Mouse (Mus musculus): ENCODE measurements at regions not wholly inside any gene's neighbourhood (a gene's known extent, or its start where the extent isn't known, plus 50 kb on each side); places are given as distances from the start of the nearest gene placed in this dataset.
"Not testable (repeated sequence)": the region's sequence is repeated elsewhere in the genome, so short reads cannot be mapped to it uniquely, and the experiment has no call there.

- in situ Hi-C loops (cut with MboI, MseI), result not testable (repeated sequence)
Measured at GRCm38 (mm10) chr17:27287986-27288385, 83.7 kb upstream of the Lemd2 start.

DNA sequence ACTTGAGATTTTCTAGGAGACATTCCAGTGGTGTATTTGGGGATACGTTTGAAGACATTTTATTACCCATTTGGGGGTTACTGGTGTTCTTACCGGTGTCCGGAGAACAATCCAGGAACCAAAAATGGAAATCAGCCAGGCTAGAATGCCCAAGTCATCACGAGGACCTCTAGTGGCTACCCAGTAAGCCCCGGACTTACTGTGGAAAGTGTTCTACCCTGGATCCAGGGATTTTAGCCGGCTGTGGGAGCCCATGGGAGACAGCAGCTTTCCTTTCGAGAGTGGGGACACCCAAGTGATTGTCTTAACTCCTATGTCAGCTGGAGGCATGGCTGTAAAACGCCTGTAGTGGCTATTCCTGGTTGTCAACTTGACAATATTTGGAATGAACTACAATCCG lies 77.0 kb upstream of the Lemd2 start:
- in situ Hi-C loops (cut with MboI, MseI), result no loop called here

GRCm38 (mm10) chr17:27279491-27280288 lies 75.4 kb upstream of the Lemd2 start:
- in situ Hi-C loops (cut with MboI, MseI), result not testable (repeated sequence)

- in situ Hi-C loops (cut with MboI, MseI), result not testable (repeated sequence)
Measured at GRCm38 (mm10) chr17:27277786-27278185, 73.5 kb upstream of the Lemd2 start.

GRCm38 (mm10) chr17:27271756-27272155 lies 67.5 kb upstream of the Lemd2 start:
- in situ Hi-C loops (cut with MboI, MseI), result loop anchor here (25.0 kb wide), 1 partner anchor 1609 kb away; no protein-coding TSS in a partner anchor

DNA sequence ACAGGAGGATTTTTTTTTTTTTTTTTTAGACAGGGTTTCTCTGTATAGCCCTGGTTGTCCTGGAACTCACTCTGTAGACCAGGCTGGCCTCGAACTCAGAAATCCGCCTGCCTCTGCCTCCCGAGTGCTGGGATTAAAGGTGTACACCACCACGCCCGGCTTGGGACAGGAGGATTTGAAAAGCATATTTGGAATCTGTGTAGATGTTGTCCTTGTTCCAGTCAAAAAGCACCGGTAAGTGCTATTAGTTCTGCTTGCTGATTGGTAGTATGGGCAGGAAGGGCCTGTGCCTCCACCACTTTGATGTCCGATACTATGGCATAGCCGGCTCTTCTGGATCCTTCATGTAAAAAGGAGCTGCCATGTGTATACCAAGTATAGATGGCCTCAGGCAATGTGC lies 66.5 kb upstream of the Lemd2 start:
- in situ Hi-C loops (cut with MboI, MseI), result loop anchor here (25.0 kb wide), 1 partner anchor 1608 kb away; no protein-coding TSS in a partner anchor

DNA sequence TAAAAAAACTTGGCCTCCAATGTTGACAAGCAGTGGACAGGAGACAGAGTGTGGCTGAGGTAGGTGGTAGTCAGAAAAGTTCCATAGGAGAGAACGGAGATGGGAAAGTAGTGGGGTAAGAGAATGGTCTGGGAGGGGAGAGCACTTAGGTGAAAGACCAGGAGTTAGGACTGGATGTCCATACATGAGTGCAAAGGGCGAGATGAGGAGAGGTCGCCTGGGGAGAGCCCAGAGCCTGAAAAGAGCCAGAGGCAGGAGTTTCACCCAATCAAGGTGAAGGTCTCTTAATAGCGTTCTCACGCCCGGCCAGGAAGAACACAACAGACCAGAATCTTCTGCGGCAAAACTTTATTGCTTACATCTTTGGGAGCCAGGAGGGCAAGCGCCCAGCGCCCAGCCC lies 60.3 kb upstream of the Lemd2 start:
- in situ Hi-C loops (cut with MboI, MseI), result loop anchor here (25.0 kb wide), 1 partner anchor 1602 kb away; no protein-coding TSS in a partner anchor

DNA sequence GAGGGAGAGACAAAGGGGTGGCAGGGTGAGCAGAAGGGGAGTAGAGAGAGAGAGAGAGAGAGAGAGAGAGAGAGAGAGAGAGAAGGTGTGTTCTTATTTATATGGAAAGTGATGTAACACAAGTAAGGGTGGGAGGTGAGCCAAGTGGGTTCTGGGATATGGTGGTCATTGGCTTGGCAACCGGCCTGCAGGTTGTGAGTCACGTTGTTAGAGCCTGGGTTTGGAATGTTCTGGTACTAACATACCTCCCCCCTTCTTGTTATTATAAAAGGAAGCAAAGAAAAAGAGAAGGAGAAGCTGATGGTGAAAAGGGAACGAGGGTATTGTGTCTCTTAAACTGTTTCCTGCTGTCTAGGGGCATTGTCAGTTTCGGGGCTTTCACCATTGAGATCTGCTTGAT lies 58.3 kb upstream of the Lemd2 start:
- in situ Hi-C loops (cut with MboI, MseI), result loop anchor here (25.0 kb wide), 1 partner anchor 1600 kb away; no protein-coding TSS in a partner anchor

- in situ Hi-C loops (cut with MboI, MseI), result loop anchor here (25.0 kb wide), 1 partner anchor 1600 kb away; no protein-coding TSS in a partner anchor
Measured at GRCm38 (mm10) chr17:27261981-27262380, 57.7 kb upstream of the Lemd2 start.

DNA sequence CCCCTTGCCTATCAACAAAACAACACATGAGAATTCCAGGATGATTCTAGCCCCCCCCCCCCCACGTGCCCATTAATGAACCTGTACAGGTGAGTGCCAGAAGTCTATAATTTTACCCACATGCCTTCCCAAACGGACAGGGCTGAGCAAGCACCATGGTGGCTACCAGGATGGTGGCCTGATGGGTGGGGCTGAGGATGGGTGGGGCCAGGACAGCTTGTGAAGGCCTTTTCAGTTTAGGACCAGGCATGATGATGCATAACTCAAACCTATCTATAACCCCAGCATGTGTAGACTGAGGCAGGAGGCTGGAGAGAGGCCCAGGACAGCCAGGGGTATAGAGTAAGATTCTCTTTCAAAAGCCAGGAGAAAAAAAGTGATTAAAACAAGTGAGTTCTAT lies 57.0 kb upstream of the Lemd2 start:
- in situ Hi-C loops (cut with MboI, MseI), result loop anchor here (25.0 kb wide), 1 partner anchor 1599 kb away; no protein-coding TSS in a partner anchor

DNA sequence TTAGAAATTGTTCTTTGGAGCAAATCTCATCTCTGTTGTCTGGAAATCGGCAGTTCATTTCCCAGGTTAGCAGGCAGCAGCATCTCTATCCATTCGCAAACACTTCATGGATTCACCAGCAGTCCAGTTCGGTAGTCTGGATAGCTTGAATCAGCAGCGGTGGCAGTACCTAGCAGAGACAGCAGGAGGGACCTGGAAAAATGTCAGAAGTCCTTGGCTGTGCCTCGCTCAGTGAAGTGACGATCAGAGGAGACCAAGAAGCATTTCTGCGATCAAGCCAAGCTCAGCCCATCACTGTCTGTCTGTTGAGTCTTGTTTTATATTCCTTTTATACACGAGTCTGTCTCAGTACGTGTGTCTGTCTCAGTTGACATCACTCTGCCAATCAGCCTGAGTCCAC lies 55.8 kb upstream of the Lemd2 start:
- in situ Hi-C loops (cut with MboI, MseI), result loop anchor here (25.0 kb wide), 1 partner anchor 1598 kb away; no protein-coding TSS in a partner anchor

- in situ Hi-C loops (cut with MboI, MseI), result loop anchor here (5.0 to 25.0 kb wide), 2 partner anchors 1595 to 1725 kb away; no protein-coding TSS in a partner anchor
Measured at GRCm38 (mm10) chr17:27257345-27257744, 53.1 kb upstream of the Lemd2 start.

GRCm38 (mm10) chr17:27255804-27256203 lies 51.5 kb upstream of the Lemd2 start:
- in situ Hi-C loops (cut with MboI, MseI), result loop anchor here (5.0 to 25.0 kb wide), 2 partner anchors 1594 to 1724 kb away; no protein-coding TSS in a partner anchor
